Mouse (Mus musculus): ENCODE data around the gene Zfp820.
"Not testable (repeated sequence)": the region's sequence is repeated elsewhere in the genome, so short reads cannot be mapped to it uniquely, and the experiment has no call there.

The Zfp820 gene

DNA sequence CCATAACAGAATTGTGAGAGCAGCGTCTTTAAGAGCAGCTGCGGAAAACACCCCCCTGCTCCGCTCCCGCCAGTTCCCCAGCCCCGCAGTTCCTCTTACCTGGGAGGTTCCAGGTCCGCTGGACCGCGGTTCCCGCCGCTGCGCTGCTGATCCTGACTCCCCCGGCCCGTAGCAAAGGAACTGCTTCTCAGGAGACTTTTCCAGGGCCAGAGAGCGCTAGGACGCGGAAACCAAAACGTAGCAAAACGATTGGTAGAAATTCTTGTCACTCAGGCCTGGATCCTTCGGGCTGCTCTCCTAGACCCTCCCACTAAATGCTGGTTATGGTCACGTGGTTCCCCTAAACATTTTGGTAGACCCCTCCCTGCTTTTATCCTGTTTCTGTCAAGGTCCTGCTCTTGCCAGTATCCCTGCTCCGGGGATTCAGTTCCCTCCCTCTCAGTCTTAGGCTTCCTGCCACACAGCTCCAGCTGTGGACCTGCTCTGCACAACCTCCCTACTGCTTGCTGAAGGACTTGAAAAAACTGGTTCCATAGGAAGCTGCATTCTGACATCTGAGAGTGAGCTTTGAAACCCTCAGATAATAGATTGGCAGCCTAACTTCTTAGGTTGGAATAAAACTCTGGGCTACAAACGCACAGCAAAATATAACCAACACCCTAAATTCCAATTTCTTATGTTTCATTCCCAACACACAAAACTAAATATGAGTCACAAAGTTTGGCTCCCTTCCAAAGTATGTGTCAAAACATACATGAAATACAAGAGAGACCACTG, at the start of gene Zfp820:
Gene Zfp820, minus strand, starts transcription at position 228 of the 777 bp plus-strand sequence.
- in situ Hi-C loops (cut with MboI; ENCODE audit: low sequenced_read_pairs): no loop called here

- in situ Hi-C loops (cut with MboI; ENCODE audit: low sequenced_read_pairs): no loop called here
Observed at GRCm38 (mm10) chr17:21871256-21871655, 25.7 kb upstream of the Zfp820 start.

- in situ Hi-C loops (cut with MboI; ENCODE audit: low sequenced_read_pairs): not testable (repeated sequence)
Observed at GRCm38 (mm10) chr17:21846322-21846582, 680 bp upstream of the Zfp820 start.

DNA sequence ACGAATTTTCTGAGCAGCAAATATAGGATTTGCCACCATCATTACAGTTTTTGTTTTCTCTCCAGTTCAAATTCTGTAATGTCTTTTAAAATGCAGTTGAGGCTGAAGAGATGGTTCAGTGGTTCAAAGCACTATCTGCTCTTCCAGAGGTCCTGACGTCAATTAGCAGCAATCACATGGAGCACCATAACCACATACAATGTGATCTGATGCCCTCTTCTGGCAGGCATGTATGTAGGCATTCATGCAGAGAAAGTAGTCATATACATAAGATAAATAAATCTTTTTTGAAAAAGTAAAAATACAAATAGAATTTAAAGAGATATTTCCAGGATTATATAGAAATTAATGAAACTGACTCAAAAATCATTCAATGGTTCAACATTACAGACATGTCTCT, 7.1 kb downstream of the Zfp820 start:
- in situ Hi-C loops (cut with MboI; ENCODE audit: low sequenced_read_pairs): no loop called here

- in situ Hi-C loops (cut with MboI; ENCODE audit: low sequenced_read_pairs): not testable (repeated sequence)
Observed at GRCm38 (mm10) chr17:21801373-21801772, 44.2 kb downstream of the Zfp820 start.

GRCm38 (mm10) chr17:21792256-21792655, 53.3 kb downstream of the Zfp820 start:
- in situ Hi-C loops (cut with MboI; ENCODE audit: low sequenced_read_pairs): no loop called here

GRCm38 (mm10) chr17:21770336-21770735, 75.2 kb downstream of the Zfp820 start:
- in situ Hi-C loops (cut with MboI; ENCODE audit: low sequenced_read_pairs): no loop called here

Measured in CH12F3 (cell line).